Mouse (Mus musculus) testis, adult 2 months (tissue): ENCODE measurements at regions not wholly inside any gene's neighbourhood (a gene's known extent, or its start where the extent isn't known, plus 50 kb on each side); places are given as distances from the start of the nearest gene placed in this dataset.

Source experiments
- CTCF ChIP-seq: fragments of 200-500 bp; IDR thresholded peaks from 2 replicates; pipeline ENCODE4 v1.5.1; 2012; ENCODE audit warnings: low read depth, mild to moderate bottlenecking, inconsistent platforms, low read length, moderate library complexity; ENCODE audit not compliant: control insufficient read depth, insufficient read depth, insufficient replicate concordance
- POLR2A ChIP-seq: fragments of 200-500 bp; IDR thresholded peaks from 2 replicates; pipeline ENCODE4 v1.6.1; 2012; ENCODE audit warnings: low read depth, mild to moderate bottlenecking, inconsistent platforms, low read length, moderate library complexity; ENCODE audit not compliant: control insufficient read depth

DNA sequence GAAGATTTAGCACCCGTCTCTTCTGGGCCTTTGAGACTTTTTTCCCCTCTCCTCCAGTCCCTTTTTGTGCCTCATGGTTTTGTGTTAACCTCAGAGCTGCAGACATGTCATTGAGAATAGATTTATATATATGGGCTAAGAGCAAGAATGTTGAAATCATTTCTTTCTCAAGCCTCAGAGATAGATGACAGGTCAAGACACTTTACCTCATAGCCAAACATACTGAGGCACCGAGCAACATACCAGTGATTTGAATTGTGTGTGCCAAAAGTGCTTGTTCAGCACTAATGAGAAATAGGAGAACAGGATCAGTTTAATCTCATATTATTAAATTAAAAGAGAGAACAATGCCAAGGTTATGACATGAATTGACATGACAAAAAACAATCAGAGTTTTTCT lies 464.2 kb upstream of the Marcks start:
- TF ChIP-seq POLR2A, result no peak
- no peak for TF ChIP-seq CTCF
